Mouse (Mus musculus): Measurements from ENCODE around the gene Wfikkn1. TPM values are rescaled to one million over a fixed set of nuclear protein-coding genes. Genes with fewer than 3 reads are reported as not detected.
"Not testable (repeated sequence)": the region's sequence is repeated elsewhere in the genome, so short reads cannot be mapped to it uniquely, and the experiment has no call there.

Wfikkn1 gene
- polyA plus RNA-seq, 1 experiment from 2014 or later = 2.6 TPM

DNA sequence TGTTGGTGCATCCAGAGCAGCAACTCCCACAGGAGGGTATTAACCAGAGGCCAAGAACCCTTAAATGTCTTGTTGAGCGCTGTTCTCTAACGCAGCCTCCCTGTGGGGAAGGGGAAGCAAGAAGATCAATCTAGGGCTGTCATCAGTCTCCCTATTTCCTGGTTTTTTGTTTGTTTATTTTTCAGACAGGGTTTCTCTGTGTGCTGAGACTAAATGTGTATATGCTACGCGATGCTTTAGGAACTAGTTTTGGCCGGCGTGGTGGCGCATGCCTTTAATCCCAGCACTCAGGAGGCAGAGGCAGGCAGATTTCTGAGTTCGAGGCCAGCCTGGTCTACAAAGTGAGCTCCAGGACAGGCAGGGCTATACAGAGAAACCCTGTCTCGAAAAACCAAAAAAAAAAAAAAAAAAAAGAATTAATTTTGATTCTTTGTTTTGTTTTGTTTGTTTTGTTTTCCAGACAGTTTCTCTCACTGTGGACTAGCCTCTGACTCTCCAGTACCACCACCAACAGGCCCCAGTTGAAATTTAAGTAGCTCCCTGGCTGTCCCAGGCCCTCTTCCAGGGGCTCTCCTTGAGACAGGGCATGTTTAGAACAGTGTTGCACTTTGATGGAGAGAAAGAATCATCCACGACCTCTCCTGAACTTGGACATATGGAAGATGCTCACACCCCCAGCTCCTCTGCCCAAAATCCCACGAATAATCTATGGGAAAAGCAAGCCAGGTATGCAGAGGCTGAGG lies 7.1 kb downstream of the Wfikkn1 start:
- Histone ChIP-seq H3K27ac (peak overlapping the region; percentile 92; the same call in 1 of the 2 replicates), H3K36me3 (peaks cover 20% of the 10 kb centered on the region), H3K4me1 (peaks cover 49% of the 10 kb centered on the region), H3K27me3 (ENCODE audit: low read depth, poor library complexity, severe bottlenecking) (no peaks in the 10 kb centered on the region), H3K9me3 (replicated peaks) (no peaks in the 10 kb centered on the region), H3K4me3 (peak overlapping the region; percentile 92)
- WGBS = 82% methylated on average over 11 of the region's 11 CpGs
- no peak for DNase-seq (ENCODE audit: low spot score)

- no peaks in the 10 kb centered on the region for H3K9me3 ChIP-seq (replicated peaks)
- WGBS = 81% methylated on average over 3 of the region's 3 CpGs
- peaks cover 51% of the 10 kb centered on the region for H3K4me1 ChIP-seq
- H3K27me3 ChIP-seq (ENCODE audit: low read depth, poor library complexity, severe bottlenecking) = no peaks in the 10 kb centered on the region
- DNase-seq (ENCODE audit: low spot score) = no peak
- H3K27ac ChIP-seq = no peak overlapping the region
- no peak overlapping the region for H3K4me3 ChIP-seq
- peaks cover 11% of the 10 kb centered on the region for H3K36me3 ChIP-seq
Measured at GRCm38 (mm10) chr17:25872676-25873075, 8.0 kb downstream of the Wfikkn1 start.

- H3K36me3 ChIP-seq; H3K27ac ChIP-seq; H3K27me3 ChIP-seq (ENCODE audit: low read depth, poor library complexity, severe bottlenecking); H3K9me3 ChIP-seq (replicated peaks); DNase-seq (ENCODE audit: low spot score); H3K4me3 ChIP-seq: not testable (repeated sequence)
- peaks cover 47% of the 10 kb centered on the region for H3K4me1 ChIP-seq
Measured at GRCm38 (mm10) chr17:25871566-25871965, 9.1 kb downstream of the Wfikkn1 start.

DNA sequence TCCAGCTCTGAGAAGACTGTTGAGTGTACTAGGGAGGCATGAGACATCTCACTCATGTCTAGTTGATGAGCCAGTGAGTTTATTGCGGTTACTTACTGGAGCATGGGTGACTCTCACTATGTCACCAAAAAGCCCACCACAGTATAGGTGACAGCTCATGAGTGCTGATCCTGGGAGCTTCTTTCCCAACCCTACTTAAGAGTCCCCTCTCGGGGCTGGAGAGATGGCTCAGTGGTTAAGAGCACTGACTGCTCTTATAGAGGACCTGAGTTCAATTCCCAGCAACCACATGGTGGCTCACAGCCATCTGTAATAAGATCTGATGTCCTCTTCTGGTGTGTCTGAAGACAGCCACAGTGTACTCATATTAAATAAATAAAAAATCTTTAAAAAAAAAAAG lies 10.7 kb downstream of the Wfikkn1 start:
- H3K27ac ChIP-seq = no peak overlapping the region
- 85% methylated on average over 2 of the region's 2 CpGs for WGBS
- peaks cover 39% of the 10 kb centered on the region for H3K4me1 ChIP-seq
- H3K36me3 ChIP-seq = no peaks in the 10 kb centered on the region
- H3K4me3 ChIP-seq = no peak overlapping the region
- no peaks in the 10 kb centered on the region for H3K27me3 ChIP-seq (ENCODE audit: low read depth, poor library complexity, severe bottlenecking)
- H3K9me3 ChIP-seq (replicated peaks) = no peaks in the 10 kb centered on the region
- DNase-seq (ENCODE audit: low spot score) = no peak

- peaks cover 37% of the 10 kb centered on the region for H3K4me1 ChIP-seq
- no peaks in the 10 kb centered on the region for H3K36me3 ChIP-seq
- DNase-seq (ENCODE audit: low spot score) = no peak
- no peaks in the 10 kb centered on the region for H3K27me3 ChIP-seq (ENCODE audit: low read depth, poor library complexity, severe bottlenecking)
- no peak overlapping the region for H3K27ac ChIP-seq
- no peak overlapping the region for H3K4me3 ChIP-seq
- no peaks in the 10 kb centered on the region for H3K9me3 ChIP-seq (replicated peaks)
- WGBS = 89% methylated on average over 8 of the region's 8 CpGs
Measured at GRCm38 (mm10) chr17:25869498-25869897, 11.2 kb downstream of the Wfikkn1 start.

- WGBS = under 1% methylated on average over 24 of the region's 24 CpGs
- no peaks in the 10 kb centered on the region for H3K9me3 ChIP-seq (replicated peaks)
Measured at GRCm38 (mm10) chr17:25868601-25869191, 12.0 kb downstream of the Wfikkn1 start, which contains the start of gene Mcrip2. Gene Mcrip2, minus strand, starts transcription at chr17:25868764.

GRCm38 (mm10) chr17:25867836-25868600 lies 12.6 kb downstream of the Wfikkn1 start:
- no peaks in the 10 kb centered on the region for H3K27me3 ChIP-seq (ENCODE audit: low read depth, poor library complexity, severe bottlenecking)
- WGBS = 1% methylated on average over 42 of the region's 42 CpGs
- peak overlapping the region; percentile 71 for H3K27ac ChIP-seq
- H3K36me3 ChIP-seq = no peaks in the 10 kb centered on the region
- H3K9me3 ChIP-seq (replicated peaks) = no peaks in the 10 kb centered on the region
- peak overlapping the region; percentile 78 for H3K4me3 ChIP-seq
- DNase-seq (ENCODE audit: low spot score) = peak; percentile 83
- peaks cover 24% of the 10 kb centered on the region for H3K4me1 ChIP-seq

More at GRCm38 (mm10) chr17:25868601-25869191, 12.0 kb downstream of the Wfikkn1 start, which contains the start of gene Mcrip2:
- Histone ChIP-seq H3K36me3 (no peaks in the 10 kb centered on the region), H3K4me3 (peak within 1 kb of the TSS; percentile 78), H3K27ac (peak within 1 kb of the TSS; percentile 71), H3K4me1 (peaks cover 29% of the 10 kb centered on the region), H3K27me3 (ENCODE audit: low read depth, poor library complexity, severe bottlenecking) (no peaks in the 10 kb centered on the region)
- DNase-seq (ENCODE audit: low spot score) = no peak

DNA sequence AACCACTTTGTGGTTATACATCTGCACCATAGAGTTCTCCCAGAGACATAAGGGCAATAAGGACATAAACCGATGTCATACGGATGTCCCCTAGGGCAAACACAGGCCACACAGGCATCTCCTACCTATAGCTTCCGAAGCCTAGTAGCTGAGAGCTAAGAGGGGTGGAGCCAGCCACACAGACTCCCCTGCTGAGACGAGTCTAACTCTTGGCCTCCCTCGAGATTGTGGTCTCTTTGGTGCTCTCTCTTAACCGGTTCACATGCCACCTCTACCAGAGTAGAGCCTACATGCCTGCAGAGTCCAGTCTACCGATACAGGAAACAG lies 13.2 kb downstream of the Wfikkn1 start:
- H3K4me1 ChIP-seq = peaks cover 24% of the 10 kb centered on the region
- WGBS = 10% methylated on average over 7 of the region's 7 CpGs
- DNase-seq (ENCODE audit: low spot score) = no peak
- no peaks in the 10 kb centered on the region for H3K9me3 ChIP-seq (replicated peaks)
- H3K27me3 ChIP-seq (ENCODE audit: low read depth, poor library complexity, severe bottlenecking) = no peaks in the 10 kb centered on the region
- H3K36me3 ChIP-seq = no peaks in the 10 kb centered on the region
- H3K27ac ChIP-seq = peak overlapping the region; percentile 71
- H3K4me3 ChIP-seq = peak overlapping the region; percentile 78

- H3K27me3 ChIP-seq (ENCODE audit: low read depth, poor library complexity, severe bottlenecking) = no peaks in the 10 kb centered on the region
- H3K27ac ChIP-seq = no peak overlapping the region
- H3K9me3 ChIP-seq (replicated peaks) = no peaks in the 10 kb centered on the region
- H3K36me3 ChIP-seq = no peaks in the 10 kb centered on the region
- DNase-seq (ENCODE audit: low spot score) = no peak
- 94% methylated on average over 3 of the region's 3 CpGs for WGBS
- H3K4me3 ChIP-seq = no peak overlapping the region
- H3K4me1 ChIP-seq = peaks cover 35% of the 10 kb centered on the region
Measured at GRCm38 (mm10) chr17:25866172-25866571, 14.5 kb downstream of the Wfikkn1 start.

DNA sequence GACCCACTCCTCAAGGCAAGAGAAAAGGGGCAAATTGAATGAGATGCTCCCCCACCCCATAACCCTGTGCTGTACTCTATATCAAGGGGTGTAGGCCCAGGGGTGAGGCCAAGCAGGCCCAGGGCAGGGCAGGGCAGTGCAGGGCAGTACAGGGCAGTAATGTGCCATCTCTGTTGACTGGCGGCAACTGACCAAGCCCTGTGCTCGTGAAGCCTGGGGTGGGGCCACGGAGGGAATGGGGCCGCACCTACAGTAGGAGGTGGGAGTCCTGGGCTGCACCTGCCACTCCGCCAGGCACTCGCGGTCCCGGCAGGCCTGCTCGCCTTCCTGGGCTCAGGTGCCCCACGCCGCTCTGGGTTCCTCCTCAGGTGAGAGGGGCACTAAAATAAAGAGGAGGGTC lies 15.4 kb downstream of the Wfikkn1 start:
- DNase-seq (ENCODE audit: low spot score) = no peak
- Histone ChIP-seq H3K9me3 (replicated peaks) (no peaks in the 10 kb centered on the region), H3K27me3 (ENCODE audit: low read depth, poor library complexity, severe bottlenecking) (no peaks in the 10 kb centered on the region), H3K4me3 (no peak overlapping the region), H3K27ac (0 out of 2 replicates have a peak overlapping the region, but pooled peaks have one; percentile 0), H3K4me1 (peaks cover 44% of the 10 kb centered on the region), H3K36me3 (no peaks in the 10 kb centered on the region)
- whole genome bisulfite sequencing = 89% methylated on average over 11 of the region's 11 CpGs

GRCm38 (mm10) chr17:25864311-25864710 lies 16.3 kb downstream of the Wfikkn1 start:
- peaks cover 53% of the 10 kb centered on the region for H3K4me1 ChIP-seq
- no peak overlapping the region for H3K4me3 ChIP-seq
- H3K27me3 ChIP-seq (ENCODE audit: low read depth, poor library complexity, severe bottlenecking) = no peaks in the 10 kb centered on the region
- no peak for DNase-seq (ENCODE audit: low spot score)
- H3K36me3 ChIP-seq = peaks cover 1% of the 10 kb centered on the region; the same call in 1 of the 2 replicates
- H3K27ac ChIP-seq = no peak overlapping the region
- H3K9me3 ChIP-seq (replicated peaks) = no peaks in the 10 kb centered on the region
- WGBS = 93% methylated on average over 14 of the region's 14 CpGs

- Histone ChIP-seq H3K4me1 (peaks cover 48% of the 10 kb centered on the region), H3K27me3 (ENCODE audit: low read depth, poor library complexity, severe bottlenecking) (no peaks in the 10 kb centered on the region), H3K36me3 (peaks cover 8% of the 10 kb centered on the region; the same call in 1 of the 2 replicates), H3K27ac (no peak overlapping the region), H3K4me3 (no peak overlapping the region), H3K9me3 (replicated peaks) (no peaks in the 10 kb centered on the region)
- 86% methylated on average over 6 of the region's 6 CpGs for WGBS
- DNase-seq (ENCODE audit: low spot score) = no peak
Measured at GRCm38 (mm10) chr17:25863681-25864080, 17.0 kb downstream of the Wfikkn1 start.

All from limb, embryonic 10.5 days (tissue).